Mouse (Mus musculus) thymus, postnatal 25 days (tissue): ENCODE results near the gene Npc1l1.
"Not testable (repeated sequence)": the region's sequence is repeated elsewhere in the genome, so short reads cannot be mapped to it uniquely, and the experiment has no call there.

Experiments used
- DNase-seq: peaks from one replicate; pipeline ENCODE4 v3.0.0; 2022

Npc1l1 gene

GRCm38 (mm10) chr11:6230012-6230411 lies at the start of gene Npc1l1:
TSS of gene Npc1l1 (minus strand) at chr11:6230143.
- no peak for DNase-seq

GRCm38 (mm10) chr11:6276466-6276865 lies 46.5 kb upstream of the Npc1l1 start:
- no peak for DNase-seq

DNA sequence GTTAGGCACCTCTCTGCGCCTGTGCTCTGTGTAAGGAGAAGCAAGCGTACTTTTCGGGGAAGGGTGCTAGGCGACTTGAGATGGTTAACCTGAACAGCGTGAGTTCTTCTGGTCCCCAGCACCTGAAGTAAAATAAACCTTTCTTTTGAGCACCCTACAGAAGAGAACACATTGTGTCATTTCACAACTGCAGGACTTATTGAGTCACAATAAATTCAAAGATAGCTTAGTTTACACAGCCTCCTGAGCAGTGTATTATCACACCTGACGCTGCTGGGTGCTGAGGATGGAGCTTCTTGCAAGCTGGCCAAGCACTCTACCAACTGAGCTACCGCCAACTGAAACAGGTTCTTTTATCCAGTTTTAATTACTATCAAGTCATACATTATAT lies 45.1 kb upstream of the Npc1l1 start:
- no peak for DNase-seq

DNA sequence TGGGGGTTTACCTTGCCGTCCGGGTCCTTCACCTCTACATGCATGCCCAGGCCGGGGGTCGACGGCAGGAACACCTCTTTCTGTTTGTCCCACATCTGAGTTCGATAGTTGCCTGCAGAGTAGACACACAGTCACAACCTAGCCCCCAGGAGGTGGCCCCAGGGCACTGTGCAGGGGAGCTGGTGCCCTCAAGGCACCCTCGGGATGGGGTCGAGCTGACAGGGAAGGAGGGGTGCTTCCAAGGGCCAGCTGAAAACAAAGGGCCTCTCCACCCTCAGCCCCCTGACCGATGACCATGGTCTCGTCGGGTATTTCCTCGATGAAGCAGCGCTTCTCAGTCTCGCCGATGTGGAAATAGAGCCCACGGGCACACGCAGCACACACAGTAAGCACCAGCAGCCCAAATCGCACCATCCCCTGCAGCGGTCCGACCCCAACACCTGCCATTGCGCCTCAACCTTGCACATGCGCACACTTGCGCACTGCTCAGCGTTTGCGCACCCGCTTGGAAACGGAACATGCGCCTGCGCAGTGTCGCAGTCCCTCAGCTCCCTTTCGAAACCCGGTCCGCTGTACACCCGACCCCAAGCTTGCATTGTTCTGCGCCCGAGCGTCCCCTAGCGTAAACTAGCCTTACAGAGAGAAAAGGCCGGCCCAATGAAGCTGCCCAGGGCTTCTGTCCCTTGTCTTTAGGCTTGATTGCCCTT lies 44.6 kb upstream of the Npc1l1 start, which contains the start of gene Tmed4:
Tmed4 (minus strand) TSS at position 484 of the 707 bp plus-strand sequence.
- peak; percentile 98 for DNase-seq

- no peak for DNase-seq
These were observed 43.7 kb upstream of the Npc1l1 start for GRCm38 (mm10) chr11:6273607-6274006.

DNA sequence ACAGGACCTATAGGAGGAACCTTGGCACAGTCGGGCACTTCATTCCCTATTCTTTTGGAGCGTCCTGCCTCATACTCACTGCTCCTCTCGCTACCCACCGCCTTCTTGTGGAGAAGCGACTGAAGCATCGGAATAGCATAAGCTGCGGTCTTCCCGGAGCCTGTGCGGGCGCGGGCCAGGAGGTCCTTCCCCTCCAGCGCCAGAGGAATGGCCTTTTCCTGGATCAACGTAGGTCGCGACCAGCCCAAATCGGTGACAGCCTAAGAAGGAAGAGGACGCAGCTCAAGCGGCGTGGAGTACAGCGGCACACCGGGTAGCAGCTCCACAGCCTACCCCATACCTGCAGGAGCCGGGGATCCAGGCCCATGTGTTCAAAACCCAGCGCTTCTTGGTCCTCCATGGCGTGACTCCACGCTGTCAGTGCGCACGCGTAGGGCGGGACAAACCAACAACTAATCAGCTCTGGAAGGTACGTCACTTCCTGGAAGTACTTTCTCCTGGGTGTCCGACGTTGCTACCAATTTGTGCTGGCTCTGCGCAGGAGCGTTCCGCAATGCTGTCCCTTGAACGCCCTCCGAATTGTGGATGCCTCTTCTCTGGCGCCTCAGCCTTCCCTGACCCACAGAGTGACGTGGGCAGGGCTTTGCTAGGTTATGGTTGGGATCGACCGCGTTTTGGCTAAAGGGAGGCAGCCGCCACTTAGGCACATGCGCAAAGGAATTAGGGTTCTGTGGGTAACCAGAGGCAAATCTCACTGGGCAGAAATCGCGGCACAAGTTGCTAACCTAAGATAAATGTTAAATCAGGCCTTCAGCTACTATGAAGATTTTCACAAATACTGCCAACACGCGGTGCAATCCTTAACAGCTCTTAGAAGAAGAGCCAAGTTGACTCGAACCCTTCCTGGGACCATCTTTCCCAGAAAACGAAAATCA lies 37.6 kb upstream of the Npc1l1 start, which contains the start of gene Ddx56:
Ddx56 (minus strand) TSS at position 453 of the 935 bp plus-strand sequence.
- DNase-seq: peak; percentile 88

- DNase-seq: no peak
These were observed 36.7 kb upstream of the Npc1l1 start for GRCm38 (mm10) chr11:6266621-6267020.

GRCm38 (mm10) chr11:6261434-6262082 lies 31.6 kb upstream of the Npc1l1 start:
- peak; percentile 73 for DNase-seq

DNA sequence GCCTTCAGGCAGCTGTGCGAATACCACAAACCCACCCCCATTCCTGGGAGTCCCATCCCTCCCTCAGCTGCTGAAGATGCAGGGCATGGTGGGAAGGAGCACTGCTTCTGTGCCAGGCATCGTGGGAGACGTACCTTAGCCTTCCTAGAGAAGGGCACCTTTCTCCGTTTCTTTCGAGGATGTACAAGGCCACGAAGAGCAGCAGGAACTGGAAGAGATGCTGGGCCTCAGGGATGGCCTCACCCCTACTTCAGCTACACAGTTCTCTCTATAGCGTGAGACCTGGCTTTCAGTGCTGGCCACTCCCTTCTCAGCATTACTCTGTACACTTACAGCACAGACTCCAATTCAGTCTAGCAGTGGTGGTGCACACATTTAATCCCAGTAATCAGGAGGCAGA lies 29.5 kb upstream of the Npc1l1 start:
- no peak for DNase-seq

- no peak for DNase-seq
These were observed 26.6 kb upstream of the Npc1l1 start for GRCm38 (mm10) chr11:6256490-6257072.

DNA sequence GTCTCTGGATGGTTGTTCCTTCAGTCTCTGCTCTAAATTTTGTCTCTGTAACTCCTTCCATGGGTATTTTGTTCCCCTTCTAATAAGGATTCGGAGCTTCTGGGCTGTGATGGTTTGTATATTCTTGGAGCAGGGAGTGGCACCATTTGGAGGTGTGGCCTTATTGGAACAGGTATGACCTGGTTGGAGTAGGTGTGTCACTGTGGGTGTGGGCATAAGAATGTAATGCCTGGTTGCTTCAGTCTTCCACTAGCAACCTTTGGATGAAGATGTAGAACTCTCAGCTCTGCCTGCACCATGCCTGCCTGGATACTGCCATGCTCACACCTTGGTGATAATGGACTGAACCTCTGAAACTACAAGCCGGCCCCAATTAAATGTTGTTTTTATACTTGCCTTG lies 24.7 kb upstream of the Npc1l1 start:
- not testable (repeated sequence) for DNase-seq

DNA sequence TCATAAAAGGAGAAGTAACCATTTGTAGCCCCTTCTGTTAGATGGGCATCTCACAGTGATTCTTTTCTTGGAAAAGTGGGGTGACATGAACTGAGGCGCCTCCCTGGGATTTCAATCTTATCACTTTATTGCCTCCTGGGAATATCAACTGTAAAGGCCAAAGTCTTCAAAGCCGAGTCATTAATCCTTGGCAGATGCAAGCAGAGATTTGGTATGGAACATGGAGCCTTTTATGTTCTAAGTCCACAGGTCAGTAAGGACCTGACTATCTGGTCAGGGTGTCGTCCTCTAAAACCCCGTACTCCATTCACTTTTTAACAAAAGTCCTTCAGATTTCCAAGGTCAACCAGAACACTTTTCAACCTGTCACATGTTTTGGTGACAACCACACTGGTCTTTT lies 22.9 kb upstream of the Npc1l1 start:
- no peak for DNase-seq

- no peak for DNase-seq
These were observed 22.3 kb upstream of the Npc1l1 start for GRCm38 (mm10) chr11:6252248-6252647.

GRCm38 (mm10) chr11:6244707-6245106 lies 14.8 kb upstream of the Npc1l1 start:
- no peak for DNase-seq

DNA sequence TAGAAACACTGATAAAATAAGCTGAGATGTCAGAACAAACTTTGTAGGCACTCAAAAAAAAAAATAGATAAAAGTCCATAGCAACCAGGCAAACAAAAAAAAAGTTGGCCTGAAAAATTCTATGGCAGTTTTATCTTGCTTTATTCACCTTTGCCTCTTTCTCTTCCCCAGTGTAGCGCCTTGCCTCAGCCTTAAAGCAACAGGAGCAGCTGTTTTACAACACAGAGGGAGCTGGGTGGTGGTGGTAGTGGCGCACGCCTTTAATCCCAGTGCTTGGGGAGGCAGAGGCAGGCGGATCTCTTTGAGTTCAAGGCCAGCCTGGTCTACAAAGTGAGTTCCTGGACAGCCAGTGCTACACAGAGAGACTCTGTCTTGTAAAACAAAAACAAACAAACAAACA lies 3.1 kb upstream of the Npc1l1 start:
- DNase-seq: no peak

DNA sequence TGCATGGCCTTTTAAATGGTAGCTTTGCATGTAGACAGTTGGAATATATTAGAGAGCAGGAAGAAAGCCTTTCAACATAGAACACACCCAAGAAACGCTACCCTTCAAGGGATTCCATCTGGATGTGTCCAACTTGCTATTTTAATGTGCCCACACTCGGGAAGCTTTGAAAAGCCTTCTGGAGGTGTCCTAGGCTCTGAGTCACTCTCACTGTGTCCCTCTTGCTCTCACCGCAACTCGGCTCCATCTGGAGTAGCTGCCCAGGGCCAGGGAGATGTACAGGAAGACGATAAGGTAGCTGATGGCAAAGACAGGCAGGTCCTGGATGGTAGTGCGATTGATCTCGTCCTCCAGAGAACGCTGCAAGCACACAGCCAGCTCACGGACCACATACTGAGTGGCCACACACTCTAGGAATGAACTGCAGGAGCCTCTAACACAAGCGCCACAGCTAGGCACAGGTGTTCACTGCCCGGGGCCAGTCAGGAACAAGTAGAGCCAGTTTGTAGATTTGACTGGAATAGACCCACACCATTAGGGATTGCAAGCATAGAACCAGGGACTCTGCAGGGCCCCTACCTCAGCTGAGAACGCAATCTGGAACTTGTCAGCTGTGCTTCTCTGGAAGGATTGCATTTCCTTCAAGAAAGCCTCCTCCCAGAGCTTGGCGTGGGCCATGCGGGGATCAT lies 5.3 kb downstream of the Npc1l1 start:
- no peak for DNase-seq

DNA sequence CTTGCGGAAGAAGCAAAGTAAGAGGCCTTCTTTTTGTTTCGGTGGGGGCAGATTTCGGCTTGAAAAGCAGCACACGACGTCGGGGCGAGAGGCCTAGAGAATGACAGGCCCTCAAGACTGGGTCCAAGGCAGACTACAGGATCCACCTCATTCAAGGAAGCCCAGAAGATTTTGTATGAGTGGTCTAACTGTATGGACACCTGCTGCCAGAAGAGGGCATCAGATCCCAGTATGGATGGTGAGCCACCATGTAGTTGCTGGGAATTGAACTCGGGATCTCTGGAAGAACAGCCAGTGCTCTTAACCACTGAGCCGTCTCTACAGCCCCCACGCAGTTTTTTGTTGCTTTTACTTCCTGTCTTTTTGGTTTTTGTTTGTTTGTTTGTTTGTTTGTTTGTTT lies 7.8 kb downstream of the Npc1l1 start:
- no peak for DNase-seq

- DNase-seq: no peak
These were observed 10.0 kb downstream of the Npc1l1 start for GRCm38 (mm10) chr11:6219967-6220366.

DNA sequence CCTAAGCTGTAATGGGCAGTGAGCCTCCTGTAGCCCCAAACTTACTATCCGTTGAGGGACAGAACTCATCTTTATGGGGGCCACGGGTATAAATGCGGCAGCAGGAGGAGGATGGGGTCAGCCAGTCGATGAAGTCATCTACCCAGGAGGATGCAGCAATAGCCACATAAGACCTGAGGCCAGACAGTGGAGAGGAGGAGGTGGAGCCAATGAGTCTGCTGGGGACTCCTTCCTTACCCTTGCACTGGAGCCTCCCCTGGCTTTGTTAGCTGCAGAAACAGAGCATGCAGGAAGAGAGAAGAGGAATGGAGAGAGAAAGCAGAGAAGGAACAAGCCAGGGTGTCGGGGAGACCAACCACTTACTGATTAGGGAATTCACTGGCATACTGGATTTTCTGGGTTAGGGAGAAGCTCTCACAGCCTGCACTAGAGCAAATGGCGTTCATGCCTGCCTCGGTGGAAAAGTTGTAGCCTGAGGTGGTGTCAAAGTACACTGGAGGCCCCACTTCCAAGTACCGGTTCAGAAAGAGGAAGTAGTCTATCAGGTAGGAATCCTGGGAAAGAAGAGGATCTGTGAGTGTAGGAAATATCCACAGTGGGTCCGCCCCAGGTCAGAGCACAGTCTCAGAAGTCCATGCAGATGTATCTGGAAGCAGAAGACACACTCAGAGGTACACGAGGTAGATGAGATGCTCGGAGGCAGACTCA lies 11.6 kb downstream of the Npc1l1 start:
- no peak for DNase-seq

GRCm38 (mm10) chr11:6216834-6217233 lies 13.1 kb downstream of the Npc1l1 start:
- DNase-seq: no peak

GRCm38 (mm10) chr11:6208158-6208557 lies 21.8 kb downstream of the Npc1l1 start:
- no peak for DNase-seq

DNA sequence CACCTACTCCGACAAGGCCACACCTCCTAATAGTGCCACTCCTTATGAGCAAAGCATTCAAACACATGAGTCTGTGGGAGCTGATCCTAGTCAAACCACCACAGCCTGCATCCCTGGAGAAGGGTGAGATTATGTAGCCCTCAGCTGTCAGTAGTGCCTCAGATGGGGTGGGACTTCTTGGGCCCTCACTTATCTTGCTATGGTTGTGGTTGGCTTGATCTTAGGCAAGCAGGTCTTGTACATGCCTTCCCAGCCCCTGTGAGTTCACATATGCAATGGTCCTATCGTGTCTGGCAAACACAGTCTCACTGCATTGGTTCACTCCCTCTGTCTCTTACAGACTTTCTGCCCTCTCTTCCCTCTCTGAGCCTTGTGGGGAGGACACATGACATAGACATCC lies 22.9 kb downstream of the Npc1l1 start:
- no peak for DNase-seq
